Mouse (Mus musculus): Measurements from ENCODE around the gene Ago1. TPM values are rescaled to one million over a fixed set of nuclear protein-coding genes. Genes with fewer than 3 reads are reported as not detected.

Ago1 gene
- total and polyA plus RNA-seq, 3 experiments = 5.4 to 312 (median 15.4) TPM

GRCm38 (mm10) chr4:126469334-126469733, 951 bp upstream of the Ago1 start (continued):
- TF ChIP-seq CHD2 (IDR thresholded peaks at IDR 0.05; ENCODE audit: low read length) (no peak), UBTF (IDR thresholded peaks at IDR 0.05; ENCODE audit: borderline replicate concordance, insufficient read depth, low read depth, low read length) (no peak), HCFC1 (IDR thresholded peaks at IDR 0.05; ENCODE audit: low read depth, low read length) (no peak)

- peak; percentile 89 for DNase-seq (ENCODE audit: low read depth, low spot score)
- peak overlapping the region; percentile 35 to 93 for H3K4me3 ChIP-seq (ENCODE audit: control insufficient read depth in 1 of 2, insufficient read depth in 1 of 2, low read depth in 2 of 2, low read length in 2 of 2)
- no peaks in the 10 kb centered on the region for H3K27me3 ChIP-seq (ENCODE audit: control insufficient read depth in 1 of 2, insufficient read depth in 2 of 2, low read length in 2 of 2)
- H3K79me2 ChIP-seq (ENCODE audit: control insufficient read depth, insufficient read depth, low read length, poor library complexity) = peaks cover 10% of the 10 kb centered on the region
- H3K36me3 ChIP-seq (ENCODE audit: control insufficient read depth in 1 of 2, insufficient read depth in 2 of 2, low read length in 2 of 2) = peaks cover 0 to 11% of the 10 kb centered on the region in 2 experiments; a peak in 2 of 4 replicates
- no peaks in the 10 kb centered on the region for H3K9me3 ChIP-seq (replicated peaks; ENCODE audit: insufficient read depth, low read length)
- peak overlapping the region; percentile 85 for H3K27ac ChIP-seq (ENCODE audit: control insufficient read depth, low read depth, low read length)
- no peak for TF ChIP-seq JUND (IDR thresholded peaks at IDR 0.05; ENCODE audit: low read depth, low read length)
- no peak for TF ChIP-seq ZC3H11A (IDR thresholded peaks at IDR 0.05; ENCODE audit: low read depth, low read length)
- TF ChIP-seq POLR2A (IDR thresholded peaks at IDR 0.05; ENCODE audit: control insufficient read depth in 1 of 2, insufficient read depth in 1 of 2, low read depth in 1 of 2, low read length in 2 of 2, poor library complexity in 1 of 2) = peak in 1 of 2 experiments; percentile 12; a peak in 1 of 4 replicates
- TF ChIP-seq HCFC1 (IDR thresholded peaks at IDR 0.05; ENCODE audit: low read depth, low read length) = no peak
- TF ChIP-seq MEF2A (IDR thresholded peaks at IDR 0.05; ENCODE audit: extremely low read depth, insufficient replicate concordance, low read depth, low read length, poor library complexity, severe bottlenecking) = no peak
- TF ChIP-seq BHLHE40 (IDR thresholded peaks at IDR 0.05; ENCODE audit: borderline replicate concordance, low read depth, low read length) = no peak
- no peak for TF ChIP-seq USF1 (IDR thresholded peaks at IDR 0.05; ENCODE audit: low read depth, low read length)
- no peak for TF ChIP-seq CHD1 (IDR thresholded peaks at IDR 0.05; ENCODE audit: low read depth, low read length)
- TF ChIP-seq SIN3A (IDR thresholded peaks at IDR 0.05; ENCODE audit: low read length) = peak; percentile 51; the same call in 1 of the 2 replicates
- TF ChIP-seq CTCF (IDR thresholded peaks at IDR 0.05 in 2 of 3, conservative IDR thresholded peaks at IDR 0.05 in 1 of 3; ENCODE audit: control insufficient read depth in 1 of 3, insufficient read depth in 1 of 3, low read depth in 2 of 3, low read length in 3 of 3, poor library complexity in 1 of 3, severe bottlenecking in 1 of 3) = no peak
- no peak; the same call in 1 of the 2 replicates for TF ChIP-seq MAX (IDR thresholded peaks at IDR 0.05; ENCODE audit: low read length)
- TF ChIP-seq TAL1 (IDR thresholded peaks at IDR 0.05; ENCODE audit: low read length) = peak; percentile 89
- no peak for TF ChIP-seq MAFK (IDR thresholded peaks at IDR 0.05; ENCODE audit: borderline replicate concordance, low read depth, low read length)
- TF ChIP-seq ETS1 (IDR thresholded peaks at IDR 0.05; ENCODE audit: low read depth, low read length) = peak; percentile 79
- no peak for TF ChIP-seq POLR2AphosphoS5 (IDR thresholded peaks at IDR 0.05; ENCODE audit: borderline replicate concordance, low read depth, low read length)
- no peak for TF ChIP-seq KAT2A (conservative IDR thresholded peaks at IDR 0.05; ENCODE audit: low read depth, low read length)
- peak; percentile 75 to 80 for TF ChIP-seq EP300 (IDR thresholded peaks at IDR 0.05; ENCODE audit: low read depth in 1 of 2, low read length in 2 of 2)
- peak; percentile 46 for TF ChIP-seq ZMIZ1 (IDR thresholded peaks at IDR 0.05; ENCODE audit: low read depth, low read length)
- no peak for TF ChIP-seq MYB (IDR thresholded peaks at IDR 0.05; ENCODE audit: low read depth, low read length)
- peak; percentile 61 for TF ChIP-seq GATA1 (IDR thresholded peaks at IDR 0.05; ENCODE audit: low read depth, low read length)
- no peak for TF ChIP-seq SMC3 (IDR thresholded peaks at IDR 0.05; ENCODE audit: low read depth, low read length)
- no peak for TF ChIP-seq POLR2AphosphoS2 (IDR thresholded peaks at IDR 0.05; ENCODE audit: low read length)
- no peak for TF ChIP-seq UBTF (IDR thresholded peaks at IDR 0.05; ENCODE audit: borderline replicate concordance, insufficient read depth, low read depth, low read length)
- peak; percentile 41 for TF ChIP-seq RCOR1 (IDR thresholded peaks at IDR 0.05; ENCODE audit: low read depth, low read length)
- TF ChIP-seq GABPA (IDR thresholded peaks at IDR 0.05; ENCODE audit: low read depth, low read length) = no peak
- no peak; the same call in none of the 2 replicates for TF ChIP-seq MXI1 (IDR thresholded peaks at IDR 0.05; ENCODE audit: low read depth, low read length)
- peak; percentile 83 for TF ChIP-seq TCF12 (IDR thresholded peaks at IDR 0.05; ENCODE audit: low read depth, low read length)
- TF ChIP-seq MAZ (IDR thresholded peaks at IDR 0.05; ENCODE audit: low read depth, low read length) = no peak; the same call in 1 of the 2 replicates
- TF ChIP-seq ELF1 (IDR thresholded peaks at IDR 0.05; ENCODE audit: low read depth, low read length) = no peak
- TF ChIP-seq NELFE (IDR thresholded peaks at IDR 0.05; ENCODE audit: low read depth, low read length) = peak; percentile 8; the same call in 1 of the 2 replicates
- TF ChIP-seq USF2 (IDR thresholded peaks at IDR 0.05; ENCODE audit: borderline replicate concordance in 1 of 2, insufficient read depth in 1 of 2, low read depth in 1 of 2, low read length in 2 of 2) = no peak
- no peak for TF ChIP-seq RAD21 (IDR thresholded peaks at IDR 0.05; ENCODE audit: low read depth, low read length)
- H3K9ac ChIP-seq (ENCODE audit: control insufficient read depth, low read depth, low read length, poor library complexity, severe bottlenecking) = peak overlapping the region; percentile 54
- H3K4me1 ChIP-seq (ENCODE audit: control insufficient read depth in 1 of 2, insufficient read depth in 2 of 2, low read length in 2 of 2) = peaks cover 0 to 23% of the 10 kb centered on the region in 2 experiments
Measured at GRCm38 (mm10) chr4:126468925-126469324, 542 bp upstream of the Ago1 start.
